Mouse (Mus musculus): ENCODE data around the gene Syde2. TPM values are rescaled to one million over a fixed set of nuclear protein-coding genes. Genes with fewer than 3 reads are reported as not detected.

The Syde2 gene
- polyA plus RNA-seq, 1 experiment from 2014 or later, result 10.2 TPM

DNA sequence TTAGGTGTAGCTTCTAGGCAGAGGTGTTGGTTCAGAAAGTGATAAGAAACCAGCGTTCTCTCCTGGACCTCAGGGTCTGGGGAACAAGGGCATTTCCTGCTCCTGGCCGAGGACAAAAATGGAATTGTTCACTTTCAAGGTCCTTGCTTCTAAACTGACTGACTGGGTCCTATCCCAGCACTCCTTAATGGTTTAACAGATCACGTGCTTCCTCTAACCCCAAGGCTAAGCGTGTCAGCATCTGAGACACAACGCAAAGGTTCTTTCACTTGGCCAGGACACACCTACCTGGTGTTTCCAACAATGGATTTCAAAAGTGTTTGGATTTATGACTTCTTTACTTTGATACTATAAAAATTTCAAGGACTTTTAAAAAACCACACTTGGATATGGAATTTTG, 62.3 kb downstream of the Syde2 start:
- H3K27ac ChIP-seq (ENCODE audit: low read length), result no peak overlapping the region
- H3K4me1 ChIP-seq (ENCODE audit: control insufficient read depth, insufficient read depth, low read length), result peaks cover 25% of the 10 kb centered on the region
- no peak overlapping the region for H3K4me3 ChIP-seq (ENCODE audit: low read length)
- ATAC-seq (replicated peaks; ENCODE audit: extremely low read depth, insufficient read depth, low FRiP score), result no peak
- H3K36me3 ChIP-seq (ENCODE audit: control insufficient read depth, insufficient read depth), result no peaks in the 10 kb centered on the region
- H3K9ac ChIP-seq (ENCODE audit: low read length), result no peak overlapping the region
- no peaks in the 10 kb centered on the region for H3K27me3 ChIP-seq (ENCODE audit: control insufficient read depth, insufficient read depth, low read length)
- H3K4me2 ChIP-seq (ENCODE audit: low read depth, low read length), result no peak overlapping the region
- H3K9me3 ChIP-seq (replicated peaks; ENCODE audit: control insufficient read depth, low read length), result no peaks in the 10 kb centered on the region
- 71% methylated on average over 5 of the region's 5 CpGs for WGBS

DNA sequence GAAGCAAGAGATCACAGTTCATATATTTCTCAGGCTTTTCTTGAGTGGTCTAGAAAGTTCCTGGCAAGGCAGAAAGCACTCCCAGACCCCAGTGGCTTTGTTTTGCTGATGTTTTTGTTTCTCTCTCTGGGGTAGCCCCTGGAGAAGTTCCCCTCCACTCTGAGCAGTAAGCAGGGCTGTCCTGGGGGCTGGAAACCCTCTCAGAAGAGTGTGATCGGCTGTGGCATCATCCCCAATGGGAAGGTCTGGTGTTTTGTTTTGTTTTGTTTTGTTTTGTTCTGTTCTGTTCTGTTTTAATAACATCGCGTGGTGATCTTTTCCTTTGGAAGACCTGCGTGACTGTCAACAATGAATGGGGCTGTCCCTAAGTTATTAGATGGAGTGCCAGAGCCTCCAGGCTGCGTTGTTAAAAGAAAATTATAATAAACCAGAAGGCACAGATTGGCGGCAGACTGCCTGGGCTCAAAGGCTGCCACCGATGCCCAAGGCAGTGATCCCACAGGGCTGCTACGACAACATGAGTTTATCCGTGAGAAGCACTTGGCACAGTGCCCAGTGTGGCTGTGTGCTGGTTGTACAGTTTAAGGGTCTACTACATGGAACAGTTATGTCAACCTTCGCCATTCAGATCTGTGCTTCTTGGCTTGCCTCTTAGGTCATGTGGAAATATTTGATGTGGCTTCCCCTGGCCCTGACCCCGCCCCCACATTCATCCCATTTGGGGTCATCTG, 63.8 kb downstream of the Syde2 start:
- Histone ChIP-seq H3K4me3 (ENCODE audit: low read length) (no peak overlapping the region), H3K27ac (ENCODE audit: low read length) (no peak overlapping the region), H3K9ac (ENCODE audit: low read length) (peak overlapping the region; percentile 36; the same call in 1 of the 2 replicates), H3K9me3 (replicated peaks; ENCODE audit: control insufficient read depth, low read length) (no peaks in the 10 kb centered on the region), H3K4me1 (ENCODE audit: control insufficient read depth, insufficient read depth, low read length) (peaks cover 23% of the 10 kb centered on the region), H3K27me3 (ENCODE audit: control insufficient read depth, insufficient read depth, low read length) (no peaks in the 10 kb centered on the region), H3K4me2 (ENCODE audit: low read depth, low read length) (0 out of 2 replicates have a peak overlapping the region, but pooled peaks have one; percentile 13), H3K36me3 (ENCODE audit: control insufficient read depth, insufficient read depth) (no peaks in the 10 kb centered on the region)
- 42% methylated on average over 11 of the region's 11 CpGs for whole genome bisulfite sequencing
- peak; percentile 74 for ATAC-seq (replicated peaks; ENCODE audit: extremely low read depth, insufficient read depth, low FRiP score)

DNA sequence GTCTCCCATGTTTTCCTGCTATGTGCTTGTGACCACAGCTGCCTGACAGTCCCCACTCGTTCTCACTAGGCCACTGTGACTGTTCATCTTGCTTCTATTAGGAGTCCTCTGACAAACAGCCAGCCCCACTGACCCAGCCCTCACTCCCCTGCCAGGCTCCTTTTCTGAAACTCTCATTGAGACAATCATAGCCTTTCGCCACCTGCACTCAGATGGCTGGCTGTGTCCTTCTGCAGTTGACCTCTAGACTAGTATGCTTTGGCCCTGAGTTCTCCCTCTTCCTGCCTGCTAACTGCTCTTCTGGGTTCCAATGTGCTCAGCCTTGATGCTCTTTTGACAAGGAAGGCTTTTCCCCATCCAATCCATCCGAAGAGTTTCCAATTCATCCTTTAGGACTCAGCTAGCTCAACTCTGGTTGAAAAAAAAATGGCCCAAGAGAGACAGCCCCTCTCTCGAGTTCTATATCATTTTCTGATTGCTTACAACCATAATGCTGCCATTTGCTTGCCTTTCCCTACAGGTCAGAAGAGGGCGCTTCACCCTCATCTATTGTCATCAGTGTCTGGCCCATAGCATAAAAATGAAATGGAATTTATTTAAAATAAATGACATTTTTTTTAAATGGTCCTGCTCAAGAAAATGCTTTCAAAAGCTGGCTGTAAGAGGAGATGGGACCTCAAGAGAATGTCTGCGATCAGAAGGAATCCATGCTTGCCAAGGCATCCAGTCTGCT, 65.6 kb downstream of the Syde2 start:
- Histone ChIP-seq H3K4me3 (ENCODE audit: low read length) (no peak overlapping the region), H3K9ac (ENCODE audit: low read length) (no peak overlapping the region), H3K4me1 (ENCODE audit: control insufficient read depth, insufficient read depth, low read length) (peaks cover 15% of the 10 kb centered on the region), H3K4me2 (ENCODE audit: low read depth, low read length) (no peak overlapping the region), H3K9me3 (replicated peaks; ENCODE audit: control insufficient read depth, low read length) (no peaks in the 10 kb centered on the region), H3K27ac (ENCODE audit: low read length) (0 out of 2 replicates have a peak overlapping the region, but pooled peaks have one; percentile 16), H3K36me3 (ENCODE audit: control insufficient read depth, insufficient read depth) (no peaks in the 10 kb centered on the region), H3K27me3 (ENCODE audit: control insufficient read depth, insufficient read depth, low read length) (no peaks in the 10 kb centered on the region)
- ATAC-seq (replicated peaks; ENCODE audit: extremely low read depth, insufficient read depth, low FRiP score), result peak; percentile 50
- 61% methylated on average over 6 of the region's 6 CpGs for WGBS

DNA sequence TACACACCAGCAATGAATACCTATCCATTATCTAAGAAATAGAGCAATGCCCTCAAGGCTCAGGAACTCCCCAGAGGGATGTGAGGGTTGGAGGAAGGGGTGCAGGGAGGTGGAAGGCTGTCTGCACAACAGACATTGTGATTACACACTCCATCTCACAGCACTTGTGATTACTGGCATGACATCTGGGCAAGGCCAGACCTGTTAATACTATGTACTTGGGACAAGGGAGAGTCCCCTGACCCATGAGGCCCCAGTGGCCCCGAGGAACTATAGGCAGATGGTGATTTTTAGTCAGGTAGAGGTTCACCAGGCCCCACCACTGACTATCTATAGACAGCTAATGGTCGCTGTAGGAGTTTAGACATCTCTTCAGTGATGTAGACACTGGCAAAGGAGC, 66.2 kb downstream of the Syde2 start:
- no peaks in the 10 kb centered on the region for H3K36me3 ChIP-seq (ENCODE audit: control insufficient read depth, insufficient read depth)
- ATAC-seq (replicated peaks; ENCODE audit: extremely low read depth, insufficient read depth, low FRiP score), result no peak
- peaks cover 13% of the 10 kb centered on the region for H3K4me1 ChIP-seq (ENCODE audit: control insufficient read depth, insufficient read depth, low read length)
- no peak overlapping the region for H3K9ac ChIP-seq (ENCODE audit: low read length)
- no peak overlapping the region for H3K27ac ChIP-seq (ENCODE audit: low read length)
- no peaks in the 10 kb centered on the region for H3K27me3 ChIP-seq (ENCODE audit: control insufficient read depth, insufficient read depth, low read length)
- WGBS, result 84% methylated on average over 2 of the region's 2 CpGs
- H3K4me3 ChIP-seq (ENCODE audit: low read length), result no peak overlapping the region
- H3K4me2 ChIP-seq (ENCODE audit: low read depth, low read length), result no peak overlapping the region
- H3K9me3 ChIP-seq (replicated peaks; ENCODE audit: control insufficient read depth, low read length), result no peaks in the 10 kb centered on the region

DNA sequence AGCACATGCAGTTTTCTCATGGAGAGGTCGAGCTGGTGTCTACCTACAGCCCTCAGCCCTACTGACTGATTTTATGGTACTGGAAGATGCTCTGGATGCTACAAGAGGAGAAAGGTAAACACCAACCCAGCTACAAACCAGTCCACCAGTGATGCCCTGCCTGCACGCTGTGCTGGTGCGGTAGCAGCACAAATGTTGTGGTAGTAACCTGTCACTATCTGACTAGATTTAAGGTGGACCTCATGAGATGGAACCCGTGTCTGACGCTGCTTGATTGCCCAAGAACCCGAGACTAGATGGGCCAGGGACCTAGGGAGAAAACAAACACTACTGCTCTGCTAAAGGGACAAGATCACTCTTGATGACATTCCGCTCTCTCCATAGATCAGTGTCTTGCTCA, 69.5 kb downstream of the Syde2 start:
- WGBS, result 75% methylated on average over 7 of the region's 7 CpGs

DNA sequence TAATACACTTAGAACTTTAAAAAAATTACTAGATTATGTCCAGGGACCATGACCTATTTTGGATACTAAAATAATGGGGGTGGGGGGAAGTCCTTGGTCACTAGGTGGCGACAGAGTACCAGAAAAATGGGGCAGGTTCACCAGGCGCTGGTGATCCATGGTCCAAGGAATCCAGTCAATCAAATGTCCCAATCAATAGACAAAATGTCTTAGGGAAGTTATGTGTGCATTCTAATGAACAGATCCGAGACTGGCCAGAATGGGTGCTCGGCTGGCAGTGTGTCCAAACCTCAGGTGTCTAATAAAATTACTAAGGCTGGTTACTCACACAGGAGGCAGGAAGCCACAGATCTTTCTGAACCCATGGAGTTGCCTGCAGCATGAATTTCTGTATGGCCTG, 70.6 kb downstream of the Syde2 start:
- 15% methylated on average over 4 of the region's 4 CpGs for WGBS
- Histone ChIP-seq H3K27ac (ENCODE audit: low read length) (no peak overlapping the region), H3K4me1 (ENCODE audit: control insufficient read depth, insufficient read depth, low read length) (peaks cover 2% of the 10 kb centered on the region; the same call in 1 of the 2 replicates), H3K9ac (ENCODE audit: low read length) (no peak overlapping the region), H3K9me3 (replicated peaks; ENCODE audit: control insufficient read depth, low read length) (no peaks in the 10 kb centered on the region), H3K4me2 (ENCODE audit: low read depth, low read length) (no peak overlapping the region), H3K4me3 (ENCODE audit: low read length) (no peak overlapping the region), H3K36me3 (ENCODE audit: control insufficient read depth, insufficient read depth) (no peaks in the 10 kb centered on the region), H3K27me3 (ENCODE audit: control insufficient read depth, insufficient read depth, low read length) (no peaks in the 10 kb centered on the region)
- 0 out of 2 replicates have a peak, but pooled peaks have one; percentile 47 for ATAC-seq (replicated peaks; ENCODE audit: extremely low read depth, insufficient read depth, low FRiP score)

More for the DNA sequence above, 69.5 kb downstream of the Syde2 start:
- Histone ChIP-seq H3K4me3 (ENCODE audit: low read length) (no peak overlapping the region), H3K4me1 (ENCODE audit: control insufficient read depth, insufficient read depth, low read length) (peaks cover 8% of the 10 kb centered on the region), H3K36me3 (ENCODE audit: control insufficient read depth, insufficient read depth) (no peaks in the 10 kb centered on the region), H3K9me3 (replicated peaks; ENCODE audit: control insufficient read depth, low read length) (no peaks in the 10 kb centered on the region), H3K9ac (ENCODE audit: low read length) (no peak overlapping the region), H3K27ac (ENCODE audit: low read length) (no peak overlapping the region), H3K27me3 (ENCODE audit: control insufficient read depth, insufficient read depth, low read length) (no peaks in the 10 kb centered on the region), H3K4me2 (ENCODE audit: low read depth, low read length) (no peak overlapping the region)
- no peak for ATAC-seq (replicated peaks; ENCODE audit: extremely low read depth, insufficient read depth, low FRiP score)

DNA sequence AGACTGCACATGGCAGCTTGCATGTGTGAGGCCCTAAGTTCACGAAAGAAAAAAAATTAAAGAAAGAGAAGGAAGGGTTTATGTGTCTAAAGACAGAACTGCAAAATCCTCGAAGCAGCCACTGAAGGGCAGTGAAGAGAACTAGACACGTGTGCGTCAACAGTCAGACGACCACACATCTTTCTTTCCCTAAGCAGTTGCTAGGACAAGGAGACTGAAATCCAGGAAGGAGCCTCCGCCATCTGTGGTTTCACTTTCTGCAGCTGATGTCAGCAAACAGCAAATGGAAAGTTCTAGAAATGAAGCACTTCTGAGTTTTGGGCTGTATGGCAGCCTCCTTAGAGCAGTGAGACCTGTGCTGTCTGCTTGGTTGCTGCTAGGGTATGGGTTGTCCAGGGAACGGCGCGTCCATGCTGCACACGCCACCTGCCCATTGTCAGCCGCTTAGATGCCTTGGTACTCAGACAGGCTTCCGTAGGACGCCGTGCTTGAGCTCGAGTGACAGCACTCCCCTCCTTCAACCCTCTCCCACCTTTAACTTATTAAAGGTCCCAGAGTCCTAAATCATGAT, 71.8 kb downstream of the Syde2 start:
- 75% methylated on average over 15 of the region's 15 CpGs for WGBS
- H3K4me2 ChIP-seq (ENCODE audit: low read depth, low read length), result no peak overlapping the region
- no peak overlapping the region for H3K9ac ChIP-seq (ENCODE audit: low read length)

DNA sequence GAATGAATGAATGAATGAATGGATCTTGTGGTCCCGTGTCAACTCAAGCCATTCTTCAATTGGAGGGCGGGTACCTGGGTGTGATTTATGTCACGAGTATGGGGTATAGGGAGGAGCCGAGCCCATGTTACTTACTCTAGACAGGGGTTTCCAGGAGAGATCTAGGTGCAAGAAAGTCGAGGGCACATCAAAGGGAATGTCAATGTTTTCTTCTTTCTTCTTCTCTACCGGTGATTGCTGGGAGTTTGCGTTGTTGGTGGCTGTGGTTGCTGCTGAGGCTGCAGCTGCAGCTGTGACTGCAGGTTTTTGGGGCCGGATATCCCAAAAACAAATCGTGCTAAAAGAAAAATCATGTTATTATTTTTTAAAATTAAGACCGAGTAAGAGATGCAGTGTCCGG, 75.5 kb downstream of the Syde2 start:
- WGBS, result 78% methylated on average over 11 of the region's 11 CpGs
- no peak overlapping the region for H3K27ac ChIP-seq (ENCODE audit: low read length)

More for the DNA sequence above, 71.8 kb downstream of the Syde2 start:
- H3K27me3 ChIP-seq (ENCODE audit: control insufficient read depth, insufficient read depth, low read length), result no peaks in the 10 kb centered on the region
- no peak overlapping the region for H3K4me3 ChIP-seq (ENCODE audit: low read length)
- H3K4me1 ChIP-seq (ENCODE audit: control insufficient read depth, insufficient read depth, low read length), result no peaks in the 10 kb centered on the region
- no peaks in the 10 kb centered on the region for H3K9me3 ChIP-seq (replicated peaks; ENCODE audit: control insufficient read depth, low read length)
- H3K36me3 ChIP-seq (ENCODE audit: control insufficient read depth, insufficient read depth), result no peaks in the 10 kb centered on the region
- ATAC-seq (replicated peaks; ENCODE audit: extremely low read depth, insufficient read depth, low FRiP score), result no peak
- no peak overlapping the region for H3K27ac ChIP-seq (ENCODE audit: low read length)

DNA sequence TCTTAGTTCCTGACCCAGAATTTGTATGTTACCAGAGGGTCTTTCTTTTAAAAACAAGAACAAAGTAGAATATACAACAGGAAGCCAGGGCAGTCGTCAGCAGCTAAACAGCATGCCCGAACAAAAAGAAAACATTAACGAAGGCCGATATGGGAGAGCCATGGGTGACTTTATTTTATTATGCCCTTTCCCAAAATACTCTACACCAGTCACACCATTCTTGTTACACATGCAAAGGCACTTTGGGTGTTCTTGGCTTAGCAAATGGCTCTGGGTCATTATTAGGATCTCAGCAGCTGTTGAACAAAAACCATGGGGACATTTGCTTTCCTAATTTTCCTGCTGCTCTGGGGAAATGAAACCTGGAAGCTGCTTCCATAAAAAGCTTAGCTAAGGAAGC, 81.6 kb downstream of the Syde2 start:
- Histone ChIP-seq H3K4me2 (ENCODE audit: low read depth, low read length) (no peak overlapping the region), H3K9me3 (replicated peaks; ENCODE audit: control insufficient read depth, low read length) (no peaks in the 10 kb centered on the region), H3K4me1 (ENCODE audit: control insufficient read depth, insufficient read depth, low read length) (no peaks in the 10 kb centered on the region), H3K27ac (ENCODE audit: low read length) (no peak overlapping the region), H3K9ac (ENCODE audit: low read length) (no peak overlapping the region), H3K27me3 (ENCODE audit: control insufficient read depth, insufficient read depth, low read length) (no peaks in the 10 kb centered on the region), H3K36me3 (ENCODE audit: control insufficient read depth, insufficient read depth) (no peaks in the 10 kb centered on the region), H3K4me3 (ENCODE audit: low read length) (no peak overlapping the region)
- no peak for ATAC-seq (replicated peaks; ENCODE audit: extremely low read depth, insufficient read depth, low FRiP score)
- WGBS, result 77% methylated on average over 4 of the region's 4 CpGs

More for the DNA sequence above, 75.5 kb downstream of the Syde2 start:
- Histone ChIP-seq H3K36me3 (ENCODE audit: control insufficient read depth, insufficient read depth) (no peaks in the 10 kb centered on the region), H3K4me3 (ENCODE audit: low read length) (no peak overlapping the region), H3K9me3 (replicated peaks; ENCODE audit: control insufficient read depth, low read length) (no peaks in the 10 kb centered on the region), H3K27me3 (ENCODE audit: control insufficient read depth, insufficient read depth, low read length) (no peaks in the 10 kb centered on the region), H3K9ac (ENCODE audit: low read length) (no peak overlapping the region), H3K4me2 (ENCODE audit: low read depth, low read length) (no peak overlapping the region), H3K4me1 (ENCODE audit: control insufficient read depth, insufficient read depth, low read length) (no peaks in the 10 kb centered on the region)
- ATAC-seq (replicated peaks; ENCODE audit: extremely low read depth, insufficient read depth, low FRiP score), result no peak

Data from heart, embryonic 16.5 days (tissue).